Mouse (Mus musculus): ENCODE results near the gene Zdhhc4. TPM values are rescaled to one million over a fixed set of nuclear protein-coding genes. Genes with fewer than 3 reads are reported as not detected.

The Zdhhc4 gene
- polyA plus RNA-seq, 1 experiment from 2014 or later: 71.3 TPM

DNA sequence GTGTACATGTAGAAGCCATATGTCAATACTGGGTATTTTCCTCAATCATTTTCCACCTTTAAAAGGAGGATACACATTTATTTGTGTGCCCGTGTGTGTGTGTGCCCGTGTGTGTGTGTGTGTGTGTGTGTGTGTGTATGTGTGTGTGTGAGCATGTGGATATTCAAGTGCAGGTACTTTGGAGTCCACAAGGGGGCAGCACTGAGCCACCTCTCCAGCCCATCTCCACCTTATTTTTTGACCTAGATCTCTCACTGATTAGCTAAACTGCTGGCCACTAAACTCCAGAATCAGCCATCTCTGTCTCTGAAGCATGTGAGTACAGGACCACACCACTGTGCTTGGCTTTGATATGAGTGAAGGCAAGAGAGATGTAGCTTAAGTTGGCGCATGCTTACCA is 34.2 kb downstream of the Zdhhc4 start:
- Histone ChIP-seq H3K4me2 (no peak overlapping the region), H3K9me3 (no peaks in the 10 kb centered on the region), H3K27ac (replicated peaks) (no peak overlapping the region), H3K36me3 (peaks cover 12% of the 10 kb centered on the region), H3K4me3 (no peak overlapping the region), H3K9ac (no peak overlapping the region), H3K27me3 (peaks cover 53% of the 10 kb centered on the region), H3K4me1 (replicated peaks) (peaks cover 13% of the 10 kb centered on the region)
- no peak for ATAC-seq (ENCODE audit: low read depth)
- 85% methylated on average over 3 of the region's 3 CpGs for WGBS

- H3K4me3 ChIP-seq: peak within 1 kb of the TSS; percentile 43
- no peak within 1 kb of the TSS for H3K27ac ChIP-seq (replicated peaks)
- H3K27me3 ChIP-seq: peaks cover 68% of the 10 kb centered on the region
- H3K9ac ChIP-seq: peak within 1 kb of the TSS; percentile 70
- WGBS: 5% methylated on average over 36 of the region's 38 CpGs
- peak; percentile 15; the same call in 1 of the 2 replicates for ATAC-seq (ENCODE audit: low read depth)
- H3K4me2 ChIP-seq: peak within 1 kb of the TSS; percentile 67
- H3K4me1 ChIP-seq (replicated peaks): peaks cover 16% of the 10 kb centered on the region
- H3K36me3 ChIP-seq: 0 out of 2 replicates have a peak, but pooled peaks cover 3% of the 10 kb centered on the region
- H3K9me3 ChIP-seq: no peaks in the 10 kb centered on the region
Observed at GRCm38 (mm10) chr5:143293404-143293803, 35.7 kb downstream of the Zdhhc4 start, which contains the start of gene Zfp853. Zfp853 (minus strand) TSS chr5:143293623.

DNA sequence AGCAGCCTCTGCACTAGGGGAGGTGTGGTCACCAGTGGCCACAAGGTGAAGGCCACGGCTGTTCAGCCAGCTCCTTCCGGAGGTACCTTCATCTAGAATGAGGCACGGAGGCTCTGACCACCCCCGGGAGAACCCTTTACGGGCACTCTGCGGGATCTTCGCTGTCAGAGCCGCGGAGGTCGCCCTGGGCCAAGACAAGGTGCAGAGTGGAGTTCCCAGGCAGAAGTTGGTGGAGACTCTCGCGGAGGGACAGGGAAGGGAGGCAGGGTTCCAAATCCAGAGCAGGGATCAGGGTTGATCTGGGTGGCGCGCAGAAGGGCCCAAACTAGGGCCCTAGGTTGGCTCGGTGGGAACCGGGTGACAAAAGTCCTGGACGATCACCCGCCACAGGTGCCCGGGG is 36.2 kb downstream of the Zdhhc4 start:
- H3K27me3 ChIP-seq: peaks cover 73% of the 10 kb centered on the region
- H3K9me3 ChIP-seq: no peaks in the 10 kb centered on the region
- ATAC-seq (ENCODE audit: low read depth): no peak

GRCm38 (mm10) chr5:143289299-143289698 is 39.8 kb downstream of the Zdhhc4 start:
- Histone ChIP-seq H3K9ac (no peak overlapping the region), H3K27me3 (peaks cover 97% of the 10 kb centered on the region), H3K4me2 (no peak overlapping the region)

More for the DNA sequence above, 36.2 kb downstream of the Zdhhc4 start:
- H3K36me3 ChIP-seq: 0 out of 2 replicates have a peak, but pooled peaks cover 3% of the 10 kb centered on the region
- peaks cover 21% of the 10 kb centered on the region for H3K4me1 ChIP-seq (replicated peaks)
- H3K4me3 ChIP-seq: peak overlapping the region; percentile 43
- peak overlapping the region; percentile 70 for H3K9ac ChIP-seq
- H3K27ac ChIP-seq (replicated peaks): no peak overlapping the region
- WGBS: 1% methylated on average over 19 of the region's 19 CpGs
- H3K4me2 ChIP-seq: peak overlapping the region; percentile 67

DNA sequence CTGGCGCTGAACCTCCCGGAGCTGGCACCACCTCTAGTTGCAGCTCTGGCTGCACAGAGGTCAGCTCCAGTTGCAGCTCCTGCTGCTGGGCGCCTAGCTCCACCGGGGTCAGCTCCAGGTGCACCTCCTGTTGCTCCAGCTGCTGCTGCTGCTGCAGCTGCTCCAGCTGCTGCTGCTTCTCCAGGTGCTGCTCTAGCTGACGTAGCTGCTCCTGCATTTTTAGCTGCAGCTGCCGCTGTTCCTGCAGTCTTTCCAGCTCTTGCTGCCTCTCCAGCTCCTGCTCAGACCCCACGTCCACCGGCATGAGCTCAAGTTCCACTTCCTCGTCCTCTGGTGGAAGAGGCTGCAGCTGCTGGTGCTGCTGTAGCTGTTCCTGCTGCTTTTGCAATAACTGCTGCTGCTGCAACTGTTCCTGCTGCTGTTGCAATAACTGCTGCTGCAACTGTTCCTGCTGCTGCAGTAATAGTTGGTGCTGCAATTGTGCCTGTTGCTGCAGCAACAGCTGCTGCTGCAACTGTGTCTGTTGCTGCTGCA is 40.6 kb downstream of the Zdhhc4 start:
- H3K27ac ChIP-seq (replicated peaks): no peak overlapping the region
- H3K4me1 ChIP-seq (replicated peaks): peaks cover 20% of the 10 kb centered on the region
- no peaks in the 10 kb centered on the region for H3K9me3 ChIP-seq
- WGBS: 14% methylated on average over 9 of the region's 9 CpGs
- peak overlapping the region; percentile 21 for H3K4me3 ChIP-seq
- H3K9ac ChIP-seq: no peak overlapping the region
- H3K36me3 ChIP-seq: 0 out of 2 replicates have a peak, but pooled peaks cover 3% of the 10 kb centered on the region
- no peak for ATAC-seq (ENCODE audit: low read depth)
- peaks cover 93% of the 10 kb centered on the region for H3K27me3 ChIP-seq
- peak overlapping the region; percentile 39 for H3K4me2 ChIP-seq

More at GRCm38 (mm10) chr5:143289299-143289698, 39.8 kb downstream of the Zdhhc4 start:
- Histone ChIP-seq H3K27ac (replicated peaks) (no peak overlapping the region), H3K36me3 (0 out of 2 replicates have a peak, but pooled peaks cover 3% of the 10 kb centered on the region), H3K9me3 (no peaks in the 10 kb centered on the region), H3K4me3 (no peak overlapping the region), H3K4me1 (replicated peaks) (peaks cover 25% of the 10 kb centered on the region)
- no peak for ATAC-seq (ENCODE audit: low read depth)
- 69% methylated on average over 9 of the region's 9 CpGs for WGBS

DNA sequence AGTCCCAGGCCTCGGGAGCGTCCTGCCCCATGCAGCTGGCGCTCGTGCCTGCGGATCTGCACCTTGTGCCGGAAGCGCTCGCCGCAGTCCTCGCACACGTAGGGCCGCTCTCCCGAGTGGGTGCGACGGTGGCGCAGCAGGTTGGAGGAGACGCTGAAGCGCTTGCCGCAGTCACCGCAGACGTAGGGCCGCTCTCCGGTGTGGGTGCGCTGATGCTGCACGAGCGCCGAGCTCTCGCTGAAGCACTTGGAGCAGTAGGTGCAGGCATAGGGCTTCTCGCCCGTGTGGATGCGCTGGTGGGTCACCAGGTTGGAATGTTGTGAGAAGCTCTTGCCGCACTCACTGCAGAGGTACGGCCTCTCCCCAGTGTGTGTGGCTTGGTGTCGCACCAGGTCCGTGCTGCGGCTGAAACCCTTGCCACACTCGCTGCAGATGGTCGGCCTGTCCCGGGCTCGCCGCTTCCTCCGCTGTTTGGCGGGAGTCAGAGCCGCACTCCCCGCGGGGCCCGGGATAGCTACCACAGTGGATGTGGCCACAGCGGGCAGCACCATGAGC is 41.2 kb downstream of the Zdhhc4 start:
- Histone ChIP-seq H3K27ac (replicated peaks) (no peak overlapping the region), H3K4me2 (peak overlapping the region; percentile 39), H3K4me3 (peak overlapping the region; percentile 21), H3K36me3 (0 out of 2 replicates have a peak, but pooled peaks cover 3% of the 10 kb centered on the region), H3K9me3 (no peaks in the 10 kb centered on the region), H3K9ac (peak overlapping the region; percentile 41), H3K4me1 (replicated peaks) (peaks cover 14% of the 10 kb centered on the region), H3K27me3 (peaks cover 91% of the 10 kb centered on the region)
- no peak for ATAC-seq (ENCODE audit: low read depth)
- WGBS: 2% methylated on average over 48 of the region's 48 CpGs

GRCm38 (mm10) chr5:143284762-143285161 is 44.3 kb downstream of the Zdhhc4 start:
- H3K27ac ChIP-seq (replicated peaks): no peak overlapping the region
- H3K36me3 ChIP-seq: 0 out of 2 replicates have a peak, but pooled peaks cover 3% of the 10 kb centered on the region
- no peak overlapping the region for H3K9ac ChIP-seq
- H3K27me3 ChIP-seq: peaks cover 62% of the 10 kb centered on the region
- H3K4me3 ChIP-seq: no peak overlapping the region
- no peaks in the 10 kb centered on the region for H3K9me3 ChIP-seq
- no peak overlapping the region for H3K4me2 ChIP-seq
- no peak for ATAC-seq (ENCODE audit: low read depth)
- H3K4me1 ChIP-seq (replicated peaks): peaks cover 12% of the 10 kb centered on the region
- 45% methylated on average over 6 of the region's 6 CpGs for WGBS

GRCm38 (mm10) chr5:143279247-143279646 is 49.8 kb downstream of the Zdhhc4 start:
- Histone ChIP-seq H3K4me3 (no peak overlapping the region), H3K9ac (no peak overlapping the region), H3K27me3 (peaks cover 16% of the 10 kb centered on the region), H3K36me3 (no peaks in the 10 kb centered on the region), H3K4me2 (no peak overlapping the region), H3K27ac (replicated peaks) (no peak overlapping the region), H3K4me1 (replicated peaks) (no peaks in the 10 kb centered on the region), H3K9me3 (no peaks in the 10 kb centered on the region)
- WGBS: 48% methylated on average over 10 of the region's 10 CpGs
- no peak for ATAC-seq (ENCODE audit: low read depth)

GRCm38 (mm10) chr5:143275761-143276160 is 53.3 kb downstream of the Zdhhc4 start:
- no peak for ATAC-seq (ENCODE audit: low read depth)
- Histone ChIP-seq H3K9ac (no peak overlapping the region), H3K9me3 (no peaks in the 10 kb centered on the region), H3K4me2 (no peak overlapping the region), H3K4me3 (no peak overlapping the region), H3K27ac (replicated peaks) (no peak overlapping the region), H3K4me1 (replicated peaks) (peaks cover 6% of the 10 kb centered on the region), H3K36me3 (no peaks in the 10 kb centered on the region), H3K27me3 (peaks cover 7% of the 10 kb centered on the region)
- WGBS: 51% methylated on average over 5 of the region's 5 CpGs

- no peak overlapping the region for H3K4me2 ChIP-seq
- no peak overlapping the region for H3K27ac ChIP-seq (replicated peaks)
- ATAC-seq (ENCODE audit: low read depth): no peak
- H3K27me3 ChIP-seq: no peaks in the 10 kb centered on the region; the same call in none of the 2 replicates
- H3K4me3 ChIP-seq: no peak overlapping the region
- no peak overlapping the region for H3K9ac ChIP-seq
- 86% methylated on average over 16 of the region's 16 CpGs for WGBS
- H3K36me3 ChIP-seq: no peaks in the 10 kb centered on the region
- H3K4me1 ChIP-seq (replicated peaks): peaks cover 28% of the 10 kb centered on the region
- H3K9me3 ChIP-seq: no peaks in the 10 kb centered on the region
Observed at GRCm38 (mm10) chr5:143272540-143273330, 56.3 kb downstream of the Zdhhc4 start.

DNA sequence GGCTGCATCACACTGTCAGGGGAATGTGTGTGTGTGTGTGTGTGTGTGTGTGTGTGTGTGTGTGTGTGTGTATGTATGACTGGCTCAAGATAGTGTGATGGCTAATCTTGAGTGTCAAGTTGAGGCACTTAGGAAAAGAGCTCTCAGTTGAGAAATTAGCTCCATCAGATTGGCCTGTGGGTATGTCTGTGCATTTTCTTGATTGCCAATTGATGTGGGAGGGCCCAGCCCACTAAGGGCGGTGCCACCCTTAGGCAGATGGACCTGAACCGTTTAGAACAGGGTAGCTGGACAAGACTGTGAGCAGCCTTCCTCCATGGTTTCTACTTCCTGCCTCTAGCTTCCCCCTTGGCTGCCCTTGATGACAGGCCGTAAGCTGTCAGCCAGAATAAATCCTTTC is 56.9 kb downstream of the Zdhhc4 start:
- 73% methylated on average over 3 of the region's 3 CpGs for WGBS
- ATAC-seq (ENCODE audit: low read depth): no peak
- Histone ChIP-seq H3K27me3 (no peaks in the 10 kb centered on the region; the same call in none of the 2 replicates), H3K4me2 (no peak overlapping the region), H3K36me3 (no peaks in the 10 kb centered on the region), H3K9me3 (no peaks in the 10 kb centered on the region), H3K9ac (no peak overlapping the region), H3K27ac (replicated peaks) (no peak overlapping the region), H3K4me1 (replicated peaks) (peaks cover 34% of the 10 kb centered on the region), H3K4me3 (no peak overlapping the region)

- peaks cover 38% of the 10 kb centered on the region for H3K4me1 ChIP-seq (replicated peaks)
- no peak overlapping the region for H3K9ac ChIP-seq
- H3K27ac ChIP-seq (replicated peaks): no peak overlapping the region
- no peaks in the 10 kb centered on the region; the same call in 1 of the 2 replicates for H3K27me3 ChIP-seq
- no peak overlapping the region for H3K4me2 ChIP-seq
- H3K4me3 ChIP-seq: no peak overlapping the region
- no peaks in the 10 kb centered on the region for H3K36me3 ChIP-seq
- ATAC-seq (ENCODE audit: low read depth): no peak
- no peaks in the 10 kb centered on the region for H3K9me3 ChIP-seq
- 89% methylated on average over 6 of the region's 6 CpGs for WGBS
Observed at GRCm38 (mm10) chr5:143271642-143272041, 57.4 kb downstream of the Zdhhc4 start.
